Mouse (Mus musculus): ENCODE measurements around the gene Slc7a12. TPM values are rescaled to one million over a fixed set of nuclear protein-coding genes. Genes with fewer than 3 reads are reported as not detected.

The Slc7a12 gene
- not detected for total RNA-seq (2021)
- long read RNA-seq, experiment 1: 0 reads
- long read RNA-seq, experiment 2: 0 reads

- intact Hi-C loops (cut with DNase I; ENCODE audit: low total_unique reads): no loop called here
- no peak for DNase-seq
These were observed at the start of gene Slc7a12 for GRCm38 (mm10) chr3:14480397-14480796. TSS of gene Slc7a12 (plus strand) at chr3:14480697.

GRCm38 (mm10) chr3:14432381-14432780, 48.1 kb upstream of the Slc7a12 start:
- intact Hi-C loops (cut with DNase I; ENCODE audit: low total_unique reads): no loop called here
- no peak for DNase-seq

- DNase-seq: no peak
- intact Hi-C loops (cut with DNase I; ENCODE audit: low total_unique reads): no loop called here
These were observed 34.5 kb upstream of the Slc7a12 start for GRCm38 (mm10) chr3:14446015-14446414.

GRCm38 (mm10) chr3:14446691-14447090, 33.8 kb upstream of the Slc7a12 start:
- intact Hi-C loops (cut with DNase I; ENCODE audit: low total_unique reads): no loop called here
- no peak for DNase-seq

Other genes with a start within 250 kb of the Slc7a12 start
- gene 1810022K09Rik, start 130.6 kb downstream of the Slc7a12 start, total RNA-seq (2021): 10 to 100 TPM; 69.9 to 78.8 TPM
- under 1 TPM; 0.31 to 0.45 TPM for gene Car13, start 161.0 kb downstream of the Slc7a12 start, total RNA-seq (2021)